Comparison of ENCODE assay signal across 16 mouse cellular contexts in genomic region chr5:142426476-142426875, GRCm38 (mm10). TPM values are rescaled to one million over a fixed set of nuclear protein-coding genes. Genes with fewer than 3 reads are reported as not detected.
A peak's percentile ranks its signal among the peaks of the same experiment; 100 is the strongest.
DNase-seq lines count a peak whose midpoint lies in the region; ATAC-seq and TF ChIP-seq lines count a peak whose summit lies in the region.
"Had no signal": no experiment of that assay in that cellular context is flagged by ENCODE, and none has a peak within 500 bp of the region (broad histone marks: within the 10 kb centered on the region; RNA-seq: fewer than 3 reads in every experiment).

No protein-coding gene starts in this region.

- H3K27me3 ChIP-seq in heart, embryonic 13.5 days (replicated peaks), result no peaks in the 10 kb centered on the region
- no peaks in the 10 kb centered on the region for H3K27me3 ChIP-seq in liver, embryonic 15.5 days
- H3K27me3 ChIP-seq in liver, embryonic 12.5 days (replicated peaks), result no peaks in the 10 kb centered on the region
- no peaks in the 10 kb centered on the region for H3K27me3 ChIP-seq in small intestine, adult 2 months (ENCODE audit: control insufficient read depth, insufficient read depth, low read length)
- H3K27me3 ChIP-seq: limb, embryonic 15.5 days; neural tube, embryonic 13.5 days had no signal

- H3K4me1 ChIP-seq in heart, embryonic 13.5 days, result peaks cover 83% of the 10 kb centered on the region
- H3K4me1 ChIP-seq in liver, embryonic 15.5 days (replicated peaks), result peaks cover 58% of the 10 kb centered on the region
- peaks cover 61% of the 10 kb centered on the region for H3K4me1 ChIP-seq in liver, embryonic 12.5 days
- H3K4me1 ChIP-seq in small intestine, adult 2 months (ENCODE audit: control insufficient read depth, insufficient read depth, insufficient read length, low read length), result peaks cover 54% of the 10 kb centered on the region

- no peak overlapping the region for H3K4me3 ChIP-seq in heart, embryonic 13.5 days
- H3K4me3 ChIP-seq in liver, embryonic 15.5 days (replicated peaks), result no peak overlapping the region
- no peak overlapping the region for H3K4me3 ChIP-seq in liver, embryonic 12.5 days
- no peak overlapping the region for H3K4me3 ChIP-seq in small intestine, adult 2 months (ENCODE audit: low read depth, low read length)
- H3K4me3 ChIP-seq: erythroblast, embryonic 14.5 days; limb, embryonic 15.5 days; neural tube, embryonic 13.5 days had no signal

- H3K36me3 ChIP-seq in heart, embryonic 13.5 days, result 0 out of 2 replicates have a peak, but pooled peaks cover 3% of the 10 kb centered on the region
- no peaks in the 10 kb centered on the region for H3K36me3 ChIP-seq in liver, embryonic 15.5 days (replicated peaks)
- H3K36me3 ChIP-seq in liver, embryonic 12.5 days, result peaks cover 8% of the 10 kb centered on the region; the same call in 1 of the 2 replicates
- no peaks in the 10 kb centered on the region for H3K36me3 ChIP-seq in small intestine, adult 2 months (ENCODE audit: control insufficient read depth, insufficient read depth, low read length)
- H3K36me3 ChIP-seq: neural tube, embryonic 13.5 days had no signal

- no peak for DNase-seq in heart, postnatal 4 days
- peak; percentile 66 for DNase-seq in adipocyte (ENCODE audit: low spot score)
- DNase-seq: cerebellum, adult 8-10 months; gastrocnemius, postnatal 25 days; kidney, adult 8-10 months; lung, postnatal 4 days had no signal

- H3K9ac ChIP-seq in heart, embryonic 13.5 days, result no peak overlapping the region
- no peak overlapping the region for H3K9ac ChIP-seq in liver, embryonic 15.5 days
- no peak overlapping the region for H3K9ac ChIP-seq in liver, embryonic 12.5 days
- H3K9ac ChIP-seq: limb, embryonic 15.5 days; neural tube, embryonic 13.5 days had no signal

- H3K27ac ChIP-seq in heart, embryonic 13.5 days (replicated peaks), result peak overlapping the region; percentile 94
- 0 out of 2 replicates have a peak overlapping the region, but pooled peaks have one; percentile 19 for H3K27ac ChIP-seq in liver, embryonic 15.5 days (replicated peaks)
- no peak overlapping the region for H3K27ac ChIP-seq in liver, embryonic 12.5 days
- H3K27ac ChIP-seq in small intestine, adult 2 months (ENCODE audit: insufficient read depth, low read depth, low read length), result peak overlapping the region; percentile 96

- WGBS in heart, embryonic 13.5 days, result 88% methylated on average over 2 of the region's 2 CpGs
- 78% methylated on average over 2 of the region's 2 CpGs for WGBS in liver, embryonic 15.5 days (ENCODE audit: insufficient replicate concordance)
- WGBS in liver, embryonic 12.5 days (ENCODE audit: insufficient replicate concordance), result 74% methylated on average over 2 of the region's 2 CpGs
- 91% methylated on average over 2 of the region's 2 CpGs for WGBS in small intestine, adult 2 months

- H3K9me3 ChIP-seq in heart, embryonic 13.5 days, result no peaks in the 10 kb centered on the region
- H3K9me3 ChIP-seq in liver, embryonic 15.5 days (replicated peaks), result no peaks in the 10 kb centered on the region
- H3K9me3 ChIP-seq in liver, embryonic 12.5 days (replicated peaks), result no peaks in the 10 kb centered on the region
- H3K9me3 ChIP-seq: limb, embryonic 15.5 days; neural tube, embryonic 13.5 days had no signal

- TF ChIP-seq POLR2A in small intestine, adult 2 months (IDR thresholded peaks at IDR 0.05; ENCODE audit: low read depth, low read length), result no peak

- ATAC-seq in heart, embryonic 13.5 days (ENCODE audit: extremely low read depth, insufficient number of reproducible peaks, low FRiP score, low TSS enrichment), result no peak
- no peak for ATAC-seq in liver, embryonic 15.5 days (ENCODE audit: insufficient read depth)
- no peak for ATAC-seq in liver, embryonic 12.5 days
- ATAC-seq in erythroblast, adult 5-6 weeks (replicated peaks; ENCODE audit: low FRiP score, poor library complexity, severe bottlenecking), result no peak
- ATAC-seq: CD4-positive, CD25-positive, alpha-beta regulatory T cell, adult 4 months; midbrain, embryonic 16.5 days had no signal

- no peak for TF ChIP-seq CTCF in small intestine, adult 2 months (IDR thresholded peaks at IDR 0.05; ENCODE audit: extremely low read depth, insufficient read length, insufficient replicate concordance, low read depth, low read length)

- H3K4me2 ChIP-seq in heart, embryonic 13.5 days, result no peak overlapping the region
- H3K4me2 ChIP-seq in liver, embryonic 15.5 days, result no peak overlapping the region
- H3K4me2 ChIP-seq in liver, embryonic 12.5 days, result no peak overlapping the region
- H3K4me2 ChIP-seq: limb, embryonic 15.5 days; neural tube, embryonic 13.5 days had no signal

RNA-seq across cellular contexts. Expression of gene Foxk1, which starts 25.2 kb away (rescaled TPM):
- polyA plus RNA-seq in heart, embryonic 13.5 days (2015; fragmentation: Nextera tagmentation; extraction: Ambion mirVana), result 3.4 and 4.3 TPM in 2 replicates
- 10 to 100 TPM; 18.2 to 19.0 TPM for total RNA-seq in heart, postnatal 4 days (2021)
- polyA plus RNA-seq in liver, embryonic 15.5 days (2015; fragmentation: Nextera tagmentation; extraction: Ambion mirVana), result 2.0 and 2.1 TPM in 2 replicates
- polyA plus RNA-seq in liver, embryonic 12.5 days (2016; fragmentation: Nextera tagmentation; extraction: Ambion mirVana), result 3.1 and 4.1 TPM in 2 replicates
- 11.2 and 58.0 TPM in 2 replicates for polyA plus RNA-seq in small intestine, adult 2 months (2012; rRNA removed)
- 3.7 and 5.0 TPM in 2 replicates for total RNA-seq in erythroblast, adult 5-6 weeks (2015; ENCODE audit: low replicate concordance)
- total RNA-seq in erythroblast, adult 5-6 weeks (2017; ENCODE audit: low replicate concordance), result 2.0 and 2.8 TPM in 2 replicates

RNA-seq across cellular contexts. Expression of gene Ap5z1, which starts 37.3 kb away (rescaled TPM):
- polyA plus RNA-seq in heart, embryonic 13.5 days (2015; fragmentation: Nextera tagmentation; extraction: Ambion mirVana), result 6.9 and 7.4 TPM in 2 replicates
- total RNA-seq in heart, postnatal 4 days (2021), result 1 to 10 TPM; 6.0 to 8.2 TPM
- 4.2 and 5.6 TPM in 2 replicates for polyA plus RNA-seq in liver, embryonic 15.5 days (2015; fragmentation: Nextera tagmentation; extraction: Ambion mirVana)
- polyA plus RNA-seq in liver, embryonic 12.5 days (2016; fragmentation: Nextera tagmentation; extraction: Ambion mirVana), result 6.8 and 7.4 TPM in 2 replicates
- 15.0 and 37.6 TPM in 2 replicates for polyA plus RNA-seq in small intestine, adult 2 months (2012; rRNA removed)
- total RNA-seq in erythroblast, adult 5-6 weeks (2015; ENCODE audit: low replicate concordance), result 4.2 and 4.8 TPM in 2 replicates
- total RNA-seq in erythroblast, adult 5-6 weeks (2017; ENCODE audit: low replicate concordance), result 3.3 and 3.7 TPM in 2 replicates
